Mouse (Mus musculus): ENCODE results near the gene Camk1d.

DNA sequence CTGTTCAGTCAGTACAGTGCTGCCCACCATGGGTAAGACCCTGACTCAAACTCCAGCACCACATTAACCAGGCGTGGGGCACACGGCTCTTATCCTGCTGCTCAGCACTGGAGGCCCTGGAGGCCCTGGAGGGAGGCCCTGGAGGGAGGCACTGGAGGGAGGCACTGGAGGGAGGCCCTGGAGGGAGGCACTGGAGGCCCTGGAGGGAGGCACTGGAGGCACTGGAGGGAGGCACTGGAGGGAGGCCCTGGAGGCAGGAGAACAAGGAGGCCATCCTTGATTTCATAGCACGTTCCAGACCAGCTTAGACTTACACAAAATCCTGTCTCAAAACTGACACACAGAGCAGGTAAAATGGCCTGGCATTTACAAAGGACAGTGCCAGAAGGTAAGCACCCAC, 70.4 kb downstream of the Camk1d start:
- no peak for TF ChIP-seq CTCF (IDR thresholded peaks at IDR 0.05; ENCODE audit: low read depth, low read length)
- TF ChIP-seq POLR2AphosphoS5 (IDR thresholded peaks at IDR 0.05; ENCODE audit: insufficient replicate concordance, low read depth, low read length) = no peak
- no peak for TF ChIP-seq GATA1 (IDR thresholded peaks at IDR 0.05; ENCODE audit: borderline replicate concordance, low read length)
